9 mouse cellular contexts compared by ENCODE assay signal in genomic region chr7:126963548-126964286, GRCm38 (mm10). TPM values are rescaled to one million over a fixed set of nuclear protein-coding genes. Genes with fewer than 3 reads are reported as not detected.
DNase-seq lines count a peak whose midpoint lies in the region; ATAC-seq and TF ChIP-seq lines count a peak whose summit lies in the region.
"Had no signal": no experiment of that assay in that cellular context is flagged by ENCODE, and none has a peak within 500 bp of the region (broad histone marks: within the 10 kb centered on the region; RNA-seq: fewer than 3 reads in every experiment).

No protein-coding gene starts in this region.

- no peak overlapping the region for H3K4me3 ChIP-seq in testis, adult 2 months (ENCODE audit: control insufficient read depth, low read depth, low read length)
- H3K4me3 ChIP-seq in limb, embryonic 13.5 days: peak overlapping the region; percentile 10; the same call in 1 of the 2 replicates
- H3K4me3 ChIP-seq: stomach, embryonic 15.5 days had no signal

- H3K4me2 ChIP-seq in limb, embryonic 13.5 days (replicated peaks): peak overlapping the region; percentile 37
- H3K4me2 ChIP-seq: stomach, embryonic 15.5 days had no signal

- H3K36me3 ChIP-seq in testis, adult 2 months (ENCODE audit: control insufficient read depth, insufficient read depth, low read length): peaks cover 2% of the 10 kb centered on the region; the same call in 1 of the 2 replicates
- no peaks in the 10 kb centered on the region for H3K36me3 ChIP-seq in limb, embryonic 13.5 days
- H3K36me3 ChIP-seq: stomach, embryonic 15.5 days had no signal

- H3K27ac ChIP-seq in testis, adult 2 months (ENCODE audit: control insufficient read depth, insufficient read depth, low read depth, low read length): no peak overlapping the region
- H3K27ac ChIP-seq in limb, embryonic 13.5 days: no peak overlapping the region
- H3K27ac ChIP-seq: stomach, embryonic 15.5 days had no signal

- H3K9ac ChIP-seq in limb, embryonic 13.5 days: peak overlapping the region; percentile 48; the same call in 1 of the 2 replicates
- H3K9ac ChIP-seq: stomach, embryonic 15.5 days had no signal

- no peak for ATAC-seq in limb, embryonic 13.5 days (ENCODE audit: low FRiP score, low read depth)

- H3K4me1 ChIP-seq in testis, adult 2 months (ENCODE audit: control insufficient read depth, insufficient read depth, low read length): no peaks in the 10 kb centered on the region; the same call in 1 of the 2 replicates
- peaks cover 7% of the 10 kb centered on the region; the same call in 1 of the 2 replicates for H3K4me1 ChIP-seq in limb, embryonic 13.5 days
- H3K4me1 ChIP-seq: stomach, embryonic 15.5 days had no signal

- TF ChIP-seq CTCF in testis, adult 2 months (IDR thresholded peaks at IDR 0.05; ENCODE audit: control insufficient read depth, insufficient read depth, insufficient replicate concordance, low read depth, low read length): peak; percentile 25; the same call in 1 of the 2 replicates

- TF ChIP-seq POLR2A in testis, adult 2 months (IDR thresholded peaks at IDR 0.05; ENCODE audit: control insufficient read depth, low read depth, low read length): no peak

- 24% methylated on average over 19 of the region's 19 CpGs for WGBS in limb, embryonic 13.5 days

- no peaks in the 10 kb centered on the region for H3K9me3 ChIP-seq in limb, embryonic 13.5 days
- H3K9me3 ChIP-seq: stomach, embryonic 15.5 days had no signal

- peak; percentile 37 for DNase-seq in cerebellum, adult 9-11 months
- no peak for DNase-seq in cerebellum, adult 11-12 months
- no peak for DNase-seq in testis, postnatal 14 days (ENCODE audit: low spot score)
- peak; percentile 13 for DNase-seq in forelimb bud, embryonic 11.5 days (ENCODE audit: low read depth, low spot score)
- DNase-seq in testis, postnatal 10 days (ENCODE audit: low spot score): peak; percentile 69
- no peak for DNase-seq in gastrocnemius, adult 18-20 months (ENCODE audit: low spot score)

- H3K27me3 ChIP-seq in testis, adult 2 months (ENCODE audit: control insufficient read depth, insufficient read depth, low read length): no peaks in the 10 kb centered on the region
- H3K27me3 ChIP-seq in limb, embryonic 13.5 days: peaks cover 32% of the 10 kb centered on the region

RNA-seq across cellular contexts. Expression of gene Cdipt, which starts 12.0 kb away (rescaled TPM):
- polyA plus RNA-seq in testis, adult 2 months (2012; rRNA removed): 83.3 and 84.9 TPM in 2 replicates
- 97.1 and 105 TPM in 2 replicates for polyA plus RNA-seq in limb, embryonic 13.5 days (2015; fragmentation: Nextera tagmentation; extraction: Ambion mirVana)
- total RNA-seq in gastrocnemius, adult 18-20 months (2021): 10 to 100 TPM; 30.7 to 31.5 TPM

RNA-seq across cellular contexts. Expression of gene Cdiptos, which starts 12.2 kb away (rescaled TPM):
- polyA plus RNA-seq in testis, adult 2 months (2012; rRNA removed): 804 and 822 TPM in 2 replicates
- polyA plus RNA-seq in limb, embryonic 13.5 days (2015; fragmentation: Nextera tagmentation; extraction: Ambion mirVana): 0.65 and 1.9 TPM in 2 replicates
- total RNA-seq in gastrocnemius, adult 18-20 months (2021): under 1 TPM in 1 of 2 experiments, not detected in 1; 0.24 TPM

RNA-seq across cellular contexts. Expression of gene Sez6l2, which starts 13.4 kb away (rescaled TPM):
- 9.9 and 10.7 TPM in 2 replicates for polyA plus RNA-seq in testis, adult 2 months (2012; rRNA removed)
- polyA plus RNA-seq in limb, embryonic 13.5 days (2015; fragmentation: Nextera tagmentation; extraction: Ambion mirVana): 0.33 and 0.66 TPM in 2 replicates
- total RNA-seq in gastrocnemius, adult 18-20 months (2021): 1 to 10 TPM in 1 of 2 experiments, under 1 TPM in 1; 0.87 to 1.2 TPM

RNA-seq across cellular contexts. Expression of gene Asphd1, which starts 14.3 kb away (rescaled TPM):
- polyA plus RNA-seq in testis, adult 2 months (2012; rRNA removed): 1.4 TPM in 2 replicates
- 0.20 TPM in 1 of 2 replicates, not detected in the other for polyA plus RNA-seq in limb, embryonic 13.5 days (2015; fragmentation: Nextera tagmentation; extraction: Ambion mirVana)
- not detected for total RNA-seq in gastrocnemius, adult 18-20 months (2021)

RNA-seq across cellular contexts. Expression of gene Kctd13, which starts 35.0 kb away (rescaled TPM):
- polyA plus RNA-seq in testis, adult 2 months (2012; rRNA removed): 80.0 and 85.5 TPM in 2 replicates
- polyA plus RNA-seq in limb, embryonic 13.5 days (2015; fragmentation: Nextera tagmentation; extraction: Ambion mirVana): 16.9 and 17.2 TPM in 2 replicates
- total RNA-seq in gastrocnemius, adult 18-20 months (2021): 1 to 10 TPM; 2.6 to 2.7 TPM

Comparison
In these comparisons a context has a peak if more than half of its experiments do, and no peak if none do; other contexts are left out.
1. DNase-seq: peak in cerebellum, adult 9-11 months (single experiment), forelimb bud, embryonic 11.5 days (single experiment) and testis, postnatal 10 days (single experiment); none in cerebellum, adult 11-12 months (single experiment), testis, postnatal 14 days (single experiment) and gastrocnemius, adult 18-20 months (single experiment).
2. RNA of gene Cdiptos, which starts 12.2 kb away (polyA plus RNA-seq): 804 to 822 TPM in testis, adult 2 months; 0.65 to 1.9 TPM in limb, embryonic 13.5 days; every median in the first group is over 100 times any median in the second.